Mouse (Mus musculus) hindbrain, embryonic 16.5 days (tissue): ENCODE results near the gene Fbxl12. TPM values are rescaled to one million over a fixed set of nuclear protein-coding genes. Genes with fewer than 3 reads are reported as not detected.

Source experiments
- ATAC-seq: fragments of 200-750 bp; cut with Nextera tagmentation; 2 replicates; pipeline ENCODE4 v1.8.0; 2017; ENCODE audit warnings: moderate TSS enrichment, moderate library complexity
- H3K27ac ChIP-seq: fragments of 300-500 bp; sonication (generic); 2 replicates; pipeline ENCODE4 v1.5.1; 2014; ENCODE audit warnings: low read depth, mild to moderate bottlenecking, control low read depth, low read length, moderate library complexity
- H3K27me3 ChIP-seq: fragments of 300-500 bp; sonication (generic); replicated peaks from 2 replicates; pipeline ENCODE4 v1.6.1; 2014; ENCODE audit warnings: low read length; ENCODE audit not compliant: control insufficient read depth, insufficient read depth
- H3K36me3 ChIP-seq: fragments of 300-500 bp; sonication (generic); 2 replicates; pipeline ENCODE4 v1.6.1; 2014; ENCODE audit warnings: mild to moderate bottlenecking, low read length, moderate library complexity, mixed read lengths; ENCODE audit not compliant: control insufficient read depth, insufficient read depth
- H3K4me1 ChIP-seq: fragments of 300-500 bp; sonication (generic); 2 replicates; pipeline ENCODE4 v1.6.1; 2014; ENCODE audit warnings: low read depth, low read length; ENCODE audit not compliant: control insufficient read depth, insufficient read depth
- H3K4me2 ChIP-seq: fragments of 300-500 bp; sonication (generic); 2 replicates; pipeline ENCODE4 v1.6.1; 2014; ENCODE audit warnings: mild to moderate bottlenecking, low read length, control low read depth, moderate library complexity
- H3K4me3 ChIP-seq: fragments of 300-500 bp; sonication (generic); 2 replicates; pipeline ENCODE4 v1.5.1; 2014; ENCODE audit warnings: mild to moderate bottlenecking, low read length, control low read depth, moderate library complexity
- H3K9ac ChIP-seq: fragments of 300-500 bp; sonication (generic); 2 replicates; pipeline ENCODE4 v1.6.1; 2014; ENCODE audit warnings: low read depth, mild to moderate bottlenecking, control low read depth, low read length, moderate library complexity
- H3K9me3 ChIP-seq: fragments of 300-500 bp; sonication (generic); 2 replicates; pipeline ENCODE4 v1.6.1; 2014; ENCODE audit warnings: mild to moderate bottlenecking, low read length, moderate library complexity; ENCODE audit not compliant: control insufficient read depth
- WGBS: fragments of 180-500 bp; shearing (Covaris S2); extraction: QIAGEN DNeasy Blood & Tissue Kit; methylation state at CpG from one replicate; pipeline ENCODE4 v1.1.7; 2014; 5-methylcytosine and 5-hydroxymethylcytosine counted together
- polyA plus RNA-seq: library from polyadenylated mRNA; unstranded; fragments of >200 nt; fragmentation: Nextera tagmentation; extraction: Ambion mirVana; gene quantifications from 2 replicates; pipeline ENCODE4 v1.2.1, GENCODE M21; 2015

Fbxl12 gene
- polyA plus RNA-seq, 1 experiment from 2014 or later: 14.6 TPM

- H3K4me2 ChIP-seq: no peak overlapping the region
- no peaks in the 10 kb centered on the region for H3K27me3 ChIP-seq
- no peak for ATAC-seq
- 58% methylated on average over 8 of the region's 8 CpGs for WGBS
- peak overlapping the region; percentile 83 for H3K27ac ChIP-seq
- no peaks in the 10 kb centered on the region for H3K9me3 ChIP-seq
- H3K4me3 ChIP-seq: no peak overlapping the region
- peak overlapping the region; percentile 33; the same call in 1 of the 2 replicates for H3K9ac ChIP-seq
- H3K36me3 ChIP-seq: peaks cover 9% of the 10 kb centered on the region; the same call in 1 of the 2 replicates
- H3K4me1 ChIP-seq: peaks cover 31% of the 10 kb centered on the region
Observed at GRCm38 (mm10) chr9:20662874-20663273, 18.3 kb upstream of the Fbxl12 start.

GRCm38 (mm10) chr9:20662325-20662724 lies 17.8 kb upstream of the Fbxl12 start:
- Histone ChIP-seq H3K4me2 (no peak overlapping the region), H3K9me3 (no peaks in the 10 kb centered on the region), H3K36me3 (peaks cover 8% of the 10 kb centered on the region; the same call in 1 of the 2 replicates), H3K27ac (peak overlapping the region; percentile 66), H3K4me1 (peaks cover 31% of the 10 kb centered on the region), H3K9ac (no peak overlapping the region), H3K27me3 (no peaks in the 10 kb centered on the region), H3K4me3 (no peak overlapping the region)
- WGBS: 45% methylated on average over 3 of the region's 3 CpGs
- no peak for ATAC-seq

GRCm38 (mm10) chr9:20657546-20657945 lies 13.0 kb upstream of the Fbxl12 start:
- no peak overlapping the region for H3K4me3 ChIP-seq
- peaks cover 24% of the 10 kb centered on the region for H3K4me1 ChIP-seq
- ATAC-seq: no peak
- H3K9ac ChIP-seq: no peak overlapping the region
- H3K36me3 ChIP-seq: peaks cover under 1% of the 10 kb centered on the region; the same call in 1 of the 2 replicates
- H3K27ac ChIP-seq: no peak overlapping the region
- no peak overlapping the region for H3K4me2 ChIP-seq
- 74% methylated on average over 3 of the region's 3 CpGs for WGBS
- no peaks in the 10 kb centered on the region for H3K9me3 ChIP-seq
- no peaks in the 10 kb centered on the region for H3K27me3 ChIP-seq

- Histone ChIP-seq H3K27me3 (no peaks in the 10 kb centered on the region), H3K9me3 (no peaks in the 10 kb centered on the region), H3K4me3 (no peak overlapping the region), H3K27ac (no peak overlapping the region), H3K4me2 (no peak overlapping the region), H3K9ac (no peak overlapping the region), H3K4me1 (peaks cover 30% of the 10 kb centered on the region), H3K36me3 (peaks cover 2% of the 10 kb centered on the region)
- ATAC-seq: no peak
- 92% methylated on average over 3 of the region's 3 CpGs for WGBS
Observed at GRCm38 (mm10) chr9:20653859-20654258, 9.3 kb upstream of the Fbxl12 start.

GRCm38 (mm10) chr9:20652260-20652658 lies 7.7 kb upstream of the Fbxl12 start:
- Histone ChIP-seq H3K9me3 (no peaks in the 10 kb centered on the region), H3K4me1 (peaks cover 30% of the 10 kb centered on the region), H3K36me3 (peaks cover 13% of the 10 kb centered on the region), H3K27me3 (no peaks in the 10 kb centered on the region), H3K27ac (peak overlapping the region; percentile 76), H3K9ac (peak overlapping the region; percentile 93), H3K4me3 (peak overlapping the region; percentile 91), H3K4me2 (peak overlapping the region; percentile 66)
- ATAC-seq: peak; percentile 21
- under 1% methylated on average over 25 of the region's 25 CpGs for WGBS

GRCm38 (mm10) chr9:20651602-20652259 lies 7.2 kb upstream of the Fbxl12 start, which contains the start of gene Pin1:
Pin1 (plus strand) TSS chr9:20652095.
- peak within 1 kb of the TSS; percentile 93 for H3K9ac ChIP-seq
- no peaks in the 10 kb centered on the region for H3K9me3 ChIP-seq
- peak within 1 kb of the TSS; percentile 76 for H3K27ac ChIP-seq
- peaks cover 15% of the 10 kb centered on the region for H3K36me3 ChIP-seq
- no peaks in the 10 kb centered on the region for H3K27me3 ChIP-seq
- H3K4me2 ChIP-seq: peak within 1 kb of the TSS; percentile 75
- ATAC-seq: peak; percentile 99
- WGBS: under 1% methylated on average over 45 of the region's 45 CpGs
- peaks cover 30% of the 10 kb centered on the region for H3K4me1 ChIP-seq
- peak within 1 kb of the TSS; percentile 91 for H3K4me3 ChIP-seq

GRCm38 (mm10) chr9:20645121-20645520 lies 554 bp upstream of the Fbxl12 start:
- ATAC-seq: no peak
- Histone ChIP-seq H3K27ac (peak overlapping the region; percentile 89), H3K36me3 (peaks cover 15% of the 10 kb centered on the region), H3K27me3 (no peaks in the 10 kb centered on the region), H3K4me1 (peaks cover 30% of the 10 kb centered on the region), H3K9me3 (no peaks in the 10 kb centered on the region), H3K4me3 (peak overlapping the region; percentile 90), H3K9ac (peak overlapping the region; percentile 76), H3K4me2 (peak overlapping the region; percentile 99)
- 4% methylated on average over 17 of the region's 17 CpGs for WGBS

GRCm38 (mm10) chr9:20643781-20644180 lies 786 bp downstream of the Fbxl12 start:
- H3K27me3 ChIP-seq: no peaks in the 10 kb centered on the region
- ATAC-seq: no peak
- no peaks in the 10 kb centered on the region for H3K9me3 ChIP-seq
- WGBS: 12% methylated on average over 13 of the region's 13 CpGs
- peak overlapping the region; percentile 89 for H3K27ac ChIP-seq
- H3K4me1 ChIP-seq: peaks cover 30% of the 10 kb centered on the region
- H3K36me3 ChIP-seq: peaks cover 12% of the 10 kb centered on the region
- H3K4me2 ChIP-seq: peak overlapping the region; percentile 99
- peak overlapping the region; percentile 90 for H3K4me3 ChIP-seq
- peak overlapping the region; percentile 76 for H3K9ac ChIP-seq

GRCm38 (mm10) chr9:20642896-20643466 lies 1.6 kb downstream of the Fbxl12 start:
- ATAC-seq: peak; percentile 68
- WGBS: under 1% methylated on average over 30 of the region's 30 CpGs
- peaks cover 30% of the 10 kb centered on the region for H3K4me1 ChIP-seq

More at GRCm38 (mm10) chr9:20642896-20643466, 1.6 kb downstream of the Fbxl12 start:
- peak overlapping the region; percentile 99 for H3K4me2 ChIP-seq
- H3K27ac ChIP-seq: peak overlapping the region; percentile 89
- no peaks in the 10 kb centered on the region for H3K9me3 ChIP-seq
- H3K36me3 ChIP-seq: peaks cover 9% of the 10 kb centered on the region
- no peaks in the 10 kb centered on the region for H3K27me3 ChIP-seq
- H3K4me3 ChIP-seq: peak overlapping the region; percentile 90
- H3K9ac ChIP-seq: peak overlapping the region; percentile 76
